Mouse (Mus musculus) testis, adult 2 months (tissue): ENCODE results near the gene B4galnt1.

Source experiments
- CTCF ChIP-seq: fragments of 200-500 bp; IDR thresholded peaks from 2 replicates; pipeline ENCODE4 v1.5.1; 2012; ENCODE audit warnings: low read depth, mild to moderate bottlenecking, inconsistent platforms, low read length, moderate library complexity; ENCODE audit not compliant: control insufficient read depth, insufficient read depth, insufficient replicate concordance
- POLR2A ChIP-seq: fragments of 200-500 bp; IDR thresholded peaks from 2 replicates; pipeline ENCODE4 v1.6.1; 2012; ENCODE audit warnings: low read depth, mild to moderate bottlenecking, inconsistent platforms, low read length, moderate library complexity; ENCODE audit not compliant: control insufficient read depth

- TF ChIP-seq POLR2A (no peak), CTCF (no peak)
These were observed 21.4 kb downstream of the B4galnt1 start for GRCm38 (mm10) chr10:127186451-127186850.
